Mouse (Mus musculus): ENCODE data around the gene Tmem130. TPM values are rescaled to one million over a fixed set of nuclear protein-coding genes. Genes with fewer than 3 reads are reported as not detected.

The Tmem130 gene
- polyA plus RNA-seq, 1 experiment, result 0.18 TPM

GRCm38 (mm10) chr5:144703464-144704368 is 57.9 kb downstream of the Tmem130 start:
- H3K4me3 ChIP-seq (ENCODE audit: control insufficient read depth, insufficient read depth, low read length), result no peak overlapping the region
- H3K36me3 ChIP-seq (ENCODE audit: control insufficient read depth, insufficient read depth, low read length), result no peaks in the 10 kb centered on the region
- H3K27me3 ChIP-seq (ENCODE audit: control insufficient read depth, insufficient read depth, low read length), result no peaks in the 10 kb centered on the region
- 89% methylated on average over 20 of the region's 20 CpGs for WGBS
- DNase-seq, result no peak
- no peaks in the 10 kb centered on the region for H3K4me1 ChIP-seq (replicated peaks; ENCODE audit: control insufficient read depth, insufficient read depth, low read length)
- H3K27ac ChIP-seq (ENCODE audit: control insufficient read depth, insufficient read depth, low read length), result no peak overlapping the region
- TF ChIP-seq CTCF (IDR thresholded peaks at IDR 0.05; ENCODE audit: borderline replicate concordance, control insufficient read depth, extremely low read depth, insufficient read depth, low read length, poor library complexity) (no peak), POLR2A (IDR thresholded peaks at IDR 0.05; ENCODE audit: control insufficient read depth, extremely low read depth, insufficient read depth, low read length, poor library complexity) (no peak)

- WGBS, result 68% methylated on average over 8 of the region's 8 CpGs
- no peaks in the 10 kb centered on the region for H3K36me3 ChIP-seq (ENCODE audit: control insufficient read depth, insufficient read depth, low read length)
- no peak for DNase-seq
- no peak for TF ChIP-seq CTCF (IDR thresholded peaks at IDR 0.05; ENCODE audit: borderline replicate concordance, control insufficient read depth, extremely low read depth, insufficient read depth, low read length, poor library complexity)
- no peak for TF ChIP-seq POLR2A (IDR thresholded peaks at IDR 0.05; ENCODE audit: control insufficient read depth, extremely low read depth, insufficient read depth, low read length, poor library complexity)
- no peak overlapping the region for H3K4me3 ChIP-seq (ENCODE audit: control insufficient read depth, insufficient read depth, low read length)
- H3K4me1 ChIP-seq (replicated peaks; ENCODE audit: control insufficient read depth, insufficient read depth, low read length), result no peaks in the 10 kb centered on the region
- H3K27me3 ChIP-seq (ENCODE audit: control insufficient read depth, insufficient read depth, low read length), result no peaks in the 10 kb centered on the region
- no peak overlapping the region for H3K27ac ChIP-seq (ENCODE audit: control insufficient read depth, insufficient read depth, low read length)
Measured at GRCm38 (mm10) chr5:144695289-144696060, 66.1 kb downstream of the Tmem130 start.

DNA sequence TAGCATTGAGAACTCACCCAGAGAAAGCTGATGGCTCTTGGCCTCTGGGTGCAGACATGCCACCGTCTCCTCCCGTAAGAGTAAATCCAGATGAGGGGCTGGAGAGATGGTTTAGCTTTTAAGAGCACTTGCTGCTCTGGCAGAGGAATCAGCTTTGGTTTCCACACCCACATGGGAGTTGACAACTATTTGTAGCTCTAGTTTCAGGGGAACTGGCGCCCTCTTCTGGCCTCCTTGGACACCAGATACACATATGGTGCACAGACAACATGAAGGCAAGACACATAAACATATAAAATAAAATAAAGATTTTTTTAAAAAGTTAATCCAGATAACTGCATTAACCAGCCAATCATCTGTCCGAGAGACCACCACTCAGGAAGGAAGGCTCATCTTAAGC is 67.5 kb downstream of the Tmem130 start:
- TF ChIP-seq POLR2A (IDR thresholded peaks at IDR 0.05; ENCODE audit: control insufficient read depth, extremely low read depth, insufficient read depth, low read length, poor library complexity) (no peak), CTCF (IDR thresholded peaks at IDR 0.05; ENCODE audit: borderline replicate concordance, control insufficient read depth, extremely low read depth, insufficient read depth, low read length, poor library complexity) (no peak)
- H3K27me3 ChIP-seq (ENCODE audit: control insufficient read depth, insufficient read depth, low read length), result no peaks in the 10 kb centered on the region
- H3K4me1 ChIP-seq (replicated peaks; ENCODE audit: control insufficient read depth, insufficient read depth, low read length), result no peaks in the 10 kb centered on the region
- H3K27ac ChIP-seq (ENCODE audit: control insufficient read depth, insufficient read depth, low read length), result no peak overlapping the region
- no peak for DNase-seq
- WGBS, result 73% methylated on average over 4 of the region's 4 CpGs
- H3K36me3 ChIP-seq (ENCODE audit: control insufficient read depth, insufficient read depth, low read length), result no peaks in the 10 kb centered on the region
- no peak overlapping the region for H3K4me3 ChIP-seq (ENCODE audit: control insufficient read depth, insufficient read depth, low read length)

DNA sequence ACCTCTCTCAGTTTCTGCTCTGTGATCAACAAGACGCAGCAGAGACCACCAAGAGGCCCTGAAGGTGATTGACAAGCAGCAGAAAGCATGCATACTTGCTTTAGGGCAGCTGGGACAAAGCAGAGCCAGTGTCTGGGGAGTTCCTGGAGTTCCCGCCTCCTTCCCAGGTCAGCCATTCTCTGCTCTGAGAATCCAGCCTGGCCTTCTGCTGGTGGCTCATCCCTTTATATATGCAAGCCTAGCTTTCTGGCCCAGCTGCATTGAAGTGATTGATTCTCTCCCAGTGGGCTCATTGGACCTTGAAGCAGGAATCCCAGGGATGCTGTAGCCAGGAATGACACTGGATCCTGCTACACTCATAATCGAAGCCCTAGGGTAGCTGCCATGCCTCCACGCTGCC is 70.2 kb downstream of the Tmem130 start:
- Histone ChIP-seq H3K27me3 (ENCODE audit: control insufficient read depth, insufficient read depth, low read length) (no peaks in the 10 kb centered on the region), H3K36me3 (ENCODE audit: control insufficient read depth, insufficient read depth, low read length) (no peaks in the 10 kb centered on the region), H3K27ac (ENCODE audit: control insufficient read depth, insufficient read depth, low read length) (no peak overlapping the region), H3K4me1 (replicated peaks; ENCODE audit: control insufficient read depth, insufficient read depth, low read length) (no peaks in the 10 kb centered on the region), H3K4me3 (ENCODE audit: control insufficient read depth, insufficient read depth, low read length) (no peak overlapping the region)
- TF ChIP-seq CTCF (IDR thresholded peaks at IDR 0.05; ENCODE audit: borderline replicate concordance, control insufficient read depth, extremely low read depth, insufficient read depth, low read length, poor library complexity) (no peak), POLR2A (IDR thresholded peaks at IDR 0.05; ENCODE audit: control insufficient read depth, extremely low read depth, insufficient read depth, low read length, poor library complexity) (no peak)
- WGBS, result 93% methylated on average over 4 of the region's 4 CpGs
- DNase-seq, result no peak

- DNase-seq, result no peak
- 63% methylated on average over 4 of the region's 4 CpGs for WGBS
- no peak overlapping the region for H3K27ac ChIP-seq (ENCODE audit: control insufficient read depth, insufficient read depth, low read length)
- no peaks in the 10 kb centered on the region for H3K36me3 ChIP-seq (ENCODE audit: control insufficient read depth, insufficient read depth, low read length)
- no peaks in the 10 kb centered on the region for H3K4me1 ChIP-seq (replicated peaks; ENCODE audit: control insufficient read depth, insufficient read depth, low read length)
- TF ChIP-seq CTCF (IDR thresholded peaks at IDR 0.05; ENCODE audit: borderline replicate concordance, control insufficient read depth, extremely low read depth, insufficient read depth, low read length, poor library complexity) (no peak), POLR2A (IDR thresholded peaks at IDR 0.05; ENCODE audit: control insufficient read depth, extremely low read depth, insufficient read depth, low read length, poor library complexity) (no peak)
- H3K27me3 ChIP-seq (ENCODE audit: control insufficient read depth, insufficient read depth, low read length), result no peaks in the 10 kb centered on the region
- H3K4me3 ChIP-seq (ENCODE audit: control insufficient read depth, insufficient read depth, low read length), result no peak overlapping the region
Measured at GRCm38 (mm10) chr5:144688371-144688770, 73.2 kb downstream of the Tmem130 start.

Other genes starting within 250 kb of the Tmem130 start
- gene Nptx2, start 215.9 kb downstream of the Tmem130 start, polyA plus RNA-seq (2012; rRNA removed), result 5.0 and 5.3 TPM in 2 replicates
- gene Trrap, start 5.9 kb upstream of the Tmem130 start, polyA plus RNA-seq (2012; rRNA removed), result 204 and 207 TPM in 2 replicates
- 33.6 and 34.4 TPM in 2 replicates for gene Smurf1, start 204.0 kb upstream of the Tmem130 start, polyA plus RNA-seq (2012; rRNA removed)